Mouse (Mus musculus) retina, embryonic 14.5 days (tissue): ENCODE data around the gene Prpf38b.
A peak's percentile ranks its signal among the peaks of the same experiment; 100 is the strongest.
"Not testable (repeated sequence)": the region's sequence is repeated elsewhere in the genome, so short reads cannot be mapped to it uniquely, and the experiment has no call there.

Experiments used
- DNase-seq: peaks from one replicate; pipeline ENCODE4 v3.0.0-alpha.2; 2015; ENCODE audit warnings: low spot score

Gene Prpf38b

GRCm38 (mm10) chr3:108900147-108900546, 11.4 kb downstream of the Prpf38b start:
- no peak for DNase-seq

- no peak for DNase-seq
Measured at GRCm38 (mm10) chr3:108898640-108899039, 12.9 kb downstream of the Prpf38b start.

- DNase-seq = no peak
Measured at GRCm38 (mm10) chr3:108892914-108893313, 18.6 kb downstream of the Prpf38b start.

- DNase-seq = no peak
Measured at GRCm38 (mm10) chr3:108892080-108892479, 19.4 kb downstream of the Prpf38b start.

- DNase-seq = no peak
Measured at GRCm38 (mm10) chr3:108889908-108890307, 21.6 kb downstream of the Prpf38b start, which contains the start of gene Fndc7. Gene Fndc7 (minus strand): TSS chr3:108890008.

GRCm38 (mm10) chr3:108887618-108887975, 23.9 kb downstream of the Prpf38b start:
- DNase-seq = no peak

GRCm38 (mm10) chr3:108886934-108887617, 24.5 kb downstream of the Prpf38b start:
- no peak for DNase-seq

- peak; percentile 82 for DNase-seq
Measured at GRCm38 (mm10) chr3:108885686-108886530, 25.6 kb downstream of the Prpf38b start.

GRCm38 (mm10) chr3:108884706-108885289, 26.7 kb downstream of the Prpf38b start:
- peak; percentile 27 for DNase-seq

GRCm38 (mm10) chr3:108883067-108883466, 28.5 kb downstream of the Prpf38b start:
- no peak for DNase-seq

GRCm38 (mm10) chr3:108881873-108882272, 29.7 kb downstream of the Prpf38b start:
- DNase-seq = not testable (repeated sequence)

GRCm38 (mm10) chr3:108880544-108881507, 30.7 kb downstream of the Prpf38b start:
- DNase-seq = no peak

GRCm38 (mm10) chr3:108879836-108880435, 31.6 kb downstream of the Prpf38b start:
- no peak for DNase-seq

GRCm38 (mm10) chr3:108879129-108879528, 32.4 kb downstream of the Prpf38b start:
- no peak for DNase-seq

GRCm38 (mm10) chr3:108870631-108871030, 40.9 kb downstream of the Prpf38b start:
- DNase-seq = no peak

- DNase-seq = no peak
Measured at GRCm38 (mm10) chr3:108867449-108867848, 44.1 kb downstream of the Prpf38b start.

GRCm38 (mm10) chr3:108865676-108866075, 45.9 kb downstream of the Prpf38b start:
- DNase-seq = no peak

- no peak for DNase-seq
Measured at GRCm38 (mm10) chr3:108865129-108865528, 46.4 kb downstream of the Prpf38b start.

GRCm38 (mm10) chr3:108863091-108863490, 48.4 kb downstream of the Prpf38b start:
- DNase-seq = no peak

GRCm38 (mm10) chr3:108862282-108862681, 49.2 kb downstream of the Prpf38b start:
- not testable (repeated sequence) for DNase-seq

- no peak for DNase-seq
Measured at GRCm38 (mm10) chr3:108860786-108861185, 50.7 kb downstream of the Prpf38b start.
